Mouse (Mus musculus) midbrain, embryonic 10.5 days (tissue): ENCODE data around the gene Creb5. TPM values are rescaled to one million over a fixed set of nuclear protein-coding genes. Genes with fewer than 3 reads are reported as not detected.

ENCODE experiments used
- DNase-seq: peaks from one replicate; pipeline ENCODE4 v3.0.0-alpha.2; 2017; ENCODE audit warnings: low spot score
- H3K27ac ChIP-seq: fragments of 300-500 bp; sonication (generic); replicated peaks from 2 replicates; pipeline ENCODE4 v1.5.1; 2016; ENCODE audit warnings: mild to moderate bottlenecking
- H3K27me3 ChIP-seq: fragments of 300-500 bp; sonication (generic); 2 replicates; pipeline ENCODE4 v1.6.1; 2016; ENCODE audit warnings: low read depth, mild to moderate bottlenecking; ENCODE audit not compliant: poor library complexity, severe bottlenecking
- H3K36me3 ChIP-seq: fragments of 300-500 bp; sonication (generic); 2 replicates; pipeline ENCODE4 v1.6.1; 2016; ENCODE audit warnings: mild to moderate bottlenecking, moderate library complexity
- H3K4me1 ChIP-seq: fragments of 300-500 bp; sonication (generic); 2 replicates; pipeline ENCODE4 v1.6.1; 2016
- H3K4me3 ChIP-seq: fragments of 300-500 bp; sonication (generic); 2 replicates; pipeline ENCODE4 v1.5.1; 2016; ENCODE audit warnings: mild to moderate bottlenecking, moderate library complexity
- H3K9me3 ChIP-seq: fragments of 300-500 bp; sonication (generic); replicated peaks from 2 replicates; pipeline ENCODE4 v1.6.1; 2016; ENCODE audit warnings: mild to moderate bottlenecking
- WGBS: fragments of 180-500 bp; shearing (Covaris S2); methylation state at CpG from one replicate; pipeline ENCODE4 v1.1.7; 2016; 5-methylcytosine and 5-hydroxymethylcytosine counted together
- polyA plus RNA-seq: library from polyadenylated mRNA; unstranded; fragments of >200 nt; fragmentation: Nextera tagmentation; extraction: Ambion mirVana; gene quantifications from 2 replicates; pipeline ENCODE4 v1.2.1, GENCODE M21; 2016

Gene Creb5
- polyA plus RNA-seq, 1 experiment from 2014 or later: 4.8 TPM

DNA sequence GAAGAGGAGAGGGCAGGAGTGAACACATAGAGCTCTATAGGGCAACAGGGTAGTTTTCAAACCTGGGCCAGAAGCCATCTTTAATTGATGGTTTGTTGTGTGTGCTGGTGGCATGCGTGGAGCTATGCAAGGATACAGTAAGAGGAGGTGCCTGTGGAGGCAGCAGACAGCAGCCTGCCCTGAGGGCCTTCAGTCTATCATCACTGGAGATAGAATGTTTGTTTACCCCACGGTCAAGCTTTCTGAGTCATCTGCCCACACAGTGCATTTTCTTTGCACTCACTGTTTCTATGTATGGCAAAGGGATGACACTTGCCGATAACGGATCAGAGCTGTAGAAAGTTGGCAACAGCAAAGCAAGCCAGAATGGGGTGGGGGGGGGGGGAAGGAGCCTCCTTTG, 435.6 kb downstream of the Creb5 start:
- Histone ChIP-seq H3K4me1 (no peaks in the 10 kb centered on the region), H3K9me3 (no peaks in the 10 kb centered on the region), H3K27ac (no peak overlapping the region), H3K4me3 (no peak overlapping the region), H3K36me3 (no peaks in the 10 kb centered on the region), H3K27me3 (peaks cover 18% of the 10 kb centered on the region)
- no peak for DNase-seq
- 96% methylated on average over 4 of the region's 4 CpGs for WGBS

DNA sequence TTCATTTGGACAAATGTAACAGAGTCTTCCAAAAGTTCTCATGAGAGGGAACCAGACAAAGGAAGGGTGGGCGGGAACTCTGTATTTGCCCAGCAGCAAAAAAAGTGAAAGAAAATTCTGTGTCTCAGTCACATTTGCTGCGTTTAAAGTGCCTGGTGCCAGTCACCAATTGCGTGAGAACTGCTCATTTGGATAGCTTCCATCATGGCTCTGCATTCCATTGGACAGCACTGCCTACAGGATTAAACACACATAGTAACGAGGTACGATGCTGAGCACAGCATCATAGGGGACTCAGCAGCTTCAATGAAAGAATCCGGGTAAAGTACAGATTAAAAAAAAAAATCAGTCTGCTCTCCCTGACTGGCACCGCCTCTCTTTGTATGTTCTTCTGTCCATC, 443.4 kb downstream of the Creb5 start:
- DNase-seq: no peak
- H3K27ac ChIP-seq: no peak overlapping the region
- WGBS: 87% methylated on average over 7 of the region's 7 CpGs
- H3K9me3 ChIP-seq: no peaks in the 10 kb centered on the region
- H3K27me3 ChIP-seq: peaks cover 15% of the 10 kb centered on the region
- no peaks in the 10 kb centered on the region for H3K36me3 ChIP-seq
- H3K4me3 ChIP-seq: no peak overlapping the region
- H3K4me1 ChIP-seq: peaks cover 6% of the 10 kb centered on the region

DNA sequence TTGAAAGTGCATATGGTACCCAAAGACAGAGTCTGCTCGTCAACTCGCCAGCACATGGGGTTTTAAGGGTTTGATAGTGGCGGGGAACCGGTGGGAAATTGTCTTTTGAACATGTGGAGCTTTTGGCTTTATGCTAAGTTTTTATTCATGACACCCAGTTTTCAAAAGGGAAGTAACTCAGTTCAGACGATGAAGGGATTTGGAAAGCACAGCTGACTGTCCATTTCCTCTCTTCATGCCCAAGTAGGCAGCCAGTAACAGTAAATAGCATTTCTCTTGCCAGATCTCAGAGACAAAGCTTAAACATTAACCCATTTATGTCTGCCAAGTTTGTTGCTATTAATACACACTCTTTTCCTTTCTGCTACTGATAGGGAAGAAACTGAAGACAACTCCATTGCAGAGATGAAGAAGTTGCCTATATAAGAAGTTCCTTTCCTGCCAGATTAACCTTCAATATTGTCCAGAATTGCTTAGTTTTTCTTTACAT, 444.0 kb downstream of the Creb5 start:
- Histone ChIP-seq H3K9me3 (no peaks in the 10 kb centered on the region), H3K27ac (no peak overlapping the region), H3K4me1 (peaks cover 6% of the 10 kb centered on the region), H3K4me3 (no peak overlapping the region), H3K27me3 (peaks cover 17% of the 10 kb centered on the region), H3K36me3 (no peaks in the 10 kb centered on the region)
- WGBS: 88% methylated on average over 5 of the region's 5 CpGs
- DNase-seq: no peak

DNA sequence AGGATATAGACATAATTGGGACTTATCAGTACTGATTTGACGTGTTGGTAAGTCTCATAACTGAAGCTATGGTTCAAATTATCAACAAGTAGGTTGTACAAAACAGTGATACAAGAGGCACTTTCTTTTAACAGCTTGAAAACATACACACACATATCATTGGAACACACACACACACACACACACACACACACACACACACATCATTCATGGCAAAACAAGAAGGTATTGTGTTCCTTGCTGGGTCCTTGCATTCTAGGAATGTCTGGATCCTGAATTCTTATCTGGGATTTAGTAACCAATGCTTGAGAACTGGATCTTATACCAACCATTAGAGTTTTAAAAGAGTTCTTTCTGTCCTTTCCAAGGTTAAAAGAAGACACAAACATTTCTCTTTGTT, 446.5 kb downstream of the Creb5 start:
- H3K4me3 ChIP-seq: no peak overlapping the region
- WGBS: 88% methylated on average over 1 of the region's 1 CpGs
- H3K27me3 ChIP-seq: peaks cover 22% of the 10 kb centered on the region
- no peaks in the 10 kb centered on the region for H3K9me3 ChIP-seq
- DNase-seq: no peak
- H3K36me3 ChIP-seq: no peaks in the 10 kb centered on the region
- H3K4me1 ChIP-seq: peaks cover 12% of the 10 kb centered on the region
- no peak overlapping the region for H3K27ac ChIP-seq

DNA sequence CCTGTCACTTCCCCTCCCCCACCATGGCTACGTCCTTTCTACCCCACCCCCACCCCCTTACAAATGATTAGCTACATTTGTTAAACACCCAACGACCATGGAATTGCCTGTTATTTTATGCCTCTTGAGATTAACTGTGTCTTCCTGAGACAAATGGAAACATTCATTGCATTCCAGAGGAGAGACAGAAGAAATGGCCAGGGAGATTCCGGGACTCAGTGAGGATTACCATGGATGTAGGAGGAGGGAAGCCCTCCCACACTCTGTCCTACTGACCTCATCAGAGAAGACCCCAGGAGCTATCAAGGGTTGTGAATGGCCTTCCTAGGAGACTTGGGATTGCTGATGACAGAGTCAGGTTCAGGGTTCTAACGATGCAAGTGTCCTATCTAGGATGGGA, 446.9 kb downstream of the Creb5 start:
- Histone ChIP-seq H3K36me3 (no peaks in the 10 kb centered on the region), H3K4me3 (no peak overlapping the region), H3K27ac (no peak overlapping the region), H3K4me1 (peaks cover 16% of the 10 kb centered on the region), H3K27me3 (peaks cover 26% of the 10 kb centered on the region), H3K9me3 (no peaks in the 10 kb centered on the region)
- no peak for DNase-seq
- 30% methylated on average over 4 of the region's 4 CpGs for WGBS

DNA sequence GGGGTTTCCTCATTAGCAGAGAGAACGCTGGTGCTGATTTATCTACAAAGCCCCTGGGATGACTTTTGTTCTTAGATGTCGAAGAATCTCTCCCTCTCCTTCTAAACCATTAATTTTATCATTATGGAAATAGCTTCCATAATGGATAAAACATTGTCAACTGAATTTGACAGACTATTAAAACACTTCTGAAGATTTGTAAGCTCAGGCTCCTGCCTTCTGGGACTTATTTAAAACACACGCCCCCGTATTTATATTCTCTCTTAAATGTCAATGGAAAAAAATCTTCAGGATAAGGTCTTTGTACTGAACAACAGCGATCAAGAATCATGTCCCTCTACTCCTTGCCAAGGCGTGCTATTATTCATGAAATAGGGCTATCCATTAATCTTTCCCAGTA, 448.6 kb downstream of the Creb5 start:
- DNase-seq: no peak

DNA sequence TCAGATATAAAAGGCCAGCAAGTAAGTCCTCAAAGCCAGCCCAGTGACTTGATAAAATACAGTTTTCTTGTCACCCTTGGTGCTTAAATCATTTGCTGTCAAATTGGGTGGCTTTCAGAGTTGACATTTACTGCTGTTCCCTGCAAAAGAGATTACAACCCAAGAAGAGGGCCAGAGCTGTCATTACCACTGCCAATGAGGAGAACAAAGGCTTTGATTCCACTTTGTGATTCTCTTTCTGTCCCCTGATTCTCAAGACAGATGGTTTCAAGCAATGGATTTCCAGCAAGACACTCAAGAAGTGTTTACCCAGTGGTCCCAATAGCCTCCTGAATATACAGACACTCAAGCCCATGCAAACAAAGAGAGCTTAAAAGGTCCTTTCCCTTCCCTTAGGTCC, 451.1 kb downstream of the Creb5 start:
- H3K4me3 ChIP-seq: no peak overlapping the region
- H3K27me3 ChIP-seq: peaks cover 60% of the 10 kb centered on the region
- no peak overlapping the region for H3K27ac ChIP-seq
- no peaks in the 10 kb centered on the region for H3K36me3 ChIP-seq
- DNase-seq: no peak
- no peaks in the 10 kb centered on the region for H3K9me3 ChIP-seq
- H3K4me1 ChIP-seq: peaks cover 18% of the 10 kb centered on the region

More for the DNA sequence above, 448.6 kb downstream of the Creb5 start:
- peaks cover 36% of the 10 kb centered on the region for H3K27me3 ChIP-seq
- H3K4me3 ChIP-seq: no peak overlapping the region
- H3K36me3 ChIP-seq: no peaks in the 10 kb centered on the region
- 89% methylated on average over 6 of the region's 6 CpGs for WGBS
- no peak overlapping the region for H3K27ac ChIP-seq
- H3K4me1 ChIP-seq: peaks cover 18% of the 10 kb centered on the region
- H3K9me3 ChIP-seq: no peaks in the 10 kb centered on the region

DNA sequence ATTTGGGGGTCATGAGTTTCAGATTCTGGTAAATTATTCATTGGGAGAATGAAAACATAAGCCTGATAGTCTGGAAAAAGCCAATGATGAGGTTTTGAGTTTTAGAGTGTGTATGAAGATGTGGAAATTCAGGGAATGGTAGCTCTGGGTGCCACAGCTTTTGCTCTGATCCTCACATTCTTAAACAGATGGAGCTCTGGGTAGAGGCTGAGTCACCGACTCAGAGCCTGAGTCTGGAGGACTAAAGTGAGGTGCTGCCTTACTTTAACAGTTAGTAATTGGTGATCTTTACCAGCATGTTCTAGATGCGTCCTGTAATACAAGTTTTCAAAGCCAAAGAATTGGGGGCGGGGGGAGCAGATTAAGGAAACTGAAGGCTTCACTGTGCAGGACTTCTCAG, 454.2 kb downstream of the Creb5 start:
- Histone ChIP-seq H3K27ac (no peak overlapping the region), H3K4me3 (no peak overlapping the region), H3K27me3 (peaks cover 53% of the 10 kb centered on the region), H3K36me3 (no peaks in the 10 kb centered on the region), H3K4me1 (peaks cover 12% of the 10 kb centered on the region; the same call in 1 of the 2 replicates), H3K9me3 (no peaks in the 10 kb centered on the region)
- 86% methylated on average over 3 of the region's 3 CpGs for WGBS
- DNase-seq: no peak

Other genes starting within 250 kb of the Creb5 start
- 3.4 and 5.7 TPM in 2 replicates for gene Jazf1, start 218.6 kb upstream of the Creb5 start, polyA plus RNA-seq